Mouse (Mus musculus) frontal cortex, postnatal 10 days (tissue): ENCODE measurements at regions not wholly inside any gene's neighbourhood (a gene's known extent, or its start where the extent isn't known, plus 50 kb on each side); places are given as distances from the start of the nearest gene placed in this dataset.

ENCODE experiments used
- DNase-seq, 2 experiments: peaks; one replicate each; pipeline ENCODE4 v3.0.0; 2022; ENCODE audit warnings: low spot score in 2 of 2, mixed read lengths in 1 of 2

DNA sequence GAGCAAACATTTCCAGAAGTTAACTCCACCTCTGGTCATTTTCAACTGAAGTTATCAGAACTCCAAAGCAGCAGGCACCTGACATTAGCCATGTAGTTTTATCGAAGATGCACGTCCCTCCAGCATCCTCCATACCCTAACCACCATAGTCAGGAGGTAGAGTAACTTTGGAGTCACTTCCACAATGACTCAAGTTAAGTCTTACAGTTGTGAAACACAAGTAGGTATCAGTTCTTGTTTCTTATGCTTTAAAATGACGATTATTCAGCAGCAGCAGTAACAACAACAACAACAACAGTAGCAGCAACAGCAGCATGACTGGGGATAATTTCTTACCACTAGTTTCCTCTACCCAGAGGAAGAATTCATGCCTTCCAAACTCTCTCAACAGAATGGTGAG, 51.3 kb upstream of the Tank start:
- DNase-seq, result no peak

- DNase-seq, result no peak
Measured at GRCm38 (mm10) chr2:61524060-61524734, 54.2 kb upstream of the Tank start.

- DNase-seq, result no peak
Measured at GRCm38 (mm10) chr2:61514445-61515123, 63.8 kb upstream of the Tank start.

- no peak for DNase-seq
Measured at GRCm38 (mm10) chr2:61513787-61514444, 64.5 kb upstream of the Tank start.

GRCm38 (mm10) chr2:61503594-61503993, 74.8 kb upstream of the Tank start:
- no peak for DNase-seq

DNA sequence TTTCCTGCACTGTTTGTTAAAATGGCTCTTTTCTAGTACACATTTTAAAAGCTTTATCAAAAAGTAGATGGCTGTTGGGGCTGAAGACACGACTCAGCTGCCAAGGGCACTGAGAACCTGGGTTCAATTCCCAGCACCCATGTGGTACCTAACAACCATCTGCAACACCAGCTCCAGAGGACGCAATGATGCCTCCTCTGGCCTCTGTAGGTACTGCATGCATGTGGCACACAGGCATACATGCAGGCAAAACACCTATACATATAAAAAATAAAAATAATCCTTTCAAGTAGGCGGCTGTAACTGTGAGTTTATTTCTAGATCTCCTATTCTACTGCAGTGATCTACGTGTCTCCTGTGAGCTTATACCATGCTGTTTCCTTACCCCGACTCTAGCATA, 76.5 kb upstream of the Tank start:
- no peak for DNase-seq

GRCm38 (mm10) chr2:61499266-61499665, 79.1 kb upstream of the Tank start:
- DNase-seq, result no peak

DNA sequence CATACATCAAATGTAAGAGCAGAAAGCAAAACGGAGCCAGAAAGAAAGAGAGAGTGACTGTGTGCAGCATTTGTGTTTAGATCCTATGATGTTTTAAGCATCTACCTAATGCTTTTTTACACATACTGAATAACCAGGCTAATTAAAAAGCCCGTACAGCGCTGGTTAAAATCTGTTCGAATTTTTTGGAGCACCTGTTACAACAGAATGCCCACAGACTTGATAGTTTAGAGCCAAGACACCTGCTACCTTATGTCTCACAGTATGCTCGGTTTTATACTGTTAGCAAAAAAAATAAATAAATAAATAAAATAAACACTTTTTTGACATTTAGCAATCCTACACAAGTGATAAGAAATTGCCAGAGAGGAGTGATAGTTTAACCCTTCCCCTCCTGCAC, 80.5 kb upstream of the Tank start:
- no peak for DNase-seq

DNA sequence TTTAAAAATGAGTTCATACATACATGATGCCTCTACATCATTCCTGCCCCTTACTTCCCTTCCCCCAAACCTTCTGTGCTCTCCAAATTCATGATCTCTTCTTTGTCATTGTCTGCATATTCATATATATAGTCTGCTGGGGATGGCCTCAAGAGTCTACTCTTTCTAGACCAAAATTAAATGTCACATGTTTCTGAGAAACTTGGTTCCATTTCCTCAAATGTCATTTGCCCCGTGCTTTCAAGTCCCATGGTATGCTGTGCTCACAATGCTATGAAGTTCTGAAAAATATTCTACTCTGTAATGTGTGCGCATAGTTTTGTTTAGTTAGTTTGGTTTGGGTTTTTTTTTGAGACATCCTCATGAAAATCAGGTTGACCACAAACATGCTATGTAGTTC, 81.4 kb upstream of the Tank start:
- DNase-seq, result no peak

DNA sequence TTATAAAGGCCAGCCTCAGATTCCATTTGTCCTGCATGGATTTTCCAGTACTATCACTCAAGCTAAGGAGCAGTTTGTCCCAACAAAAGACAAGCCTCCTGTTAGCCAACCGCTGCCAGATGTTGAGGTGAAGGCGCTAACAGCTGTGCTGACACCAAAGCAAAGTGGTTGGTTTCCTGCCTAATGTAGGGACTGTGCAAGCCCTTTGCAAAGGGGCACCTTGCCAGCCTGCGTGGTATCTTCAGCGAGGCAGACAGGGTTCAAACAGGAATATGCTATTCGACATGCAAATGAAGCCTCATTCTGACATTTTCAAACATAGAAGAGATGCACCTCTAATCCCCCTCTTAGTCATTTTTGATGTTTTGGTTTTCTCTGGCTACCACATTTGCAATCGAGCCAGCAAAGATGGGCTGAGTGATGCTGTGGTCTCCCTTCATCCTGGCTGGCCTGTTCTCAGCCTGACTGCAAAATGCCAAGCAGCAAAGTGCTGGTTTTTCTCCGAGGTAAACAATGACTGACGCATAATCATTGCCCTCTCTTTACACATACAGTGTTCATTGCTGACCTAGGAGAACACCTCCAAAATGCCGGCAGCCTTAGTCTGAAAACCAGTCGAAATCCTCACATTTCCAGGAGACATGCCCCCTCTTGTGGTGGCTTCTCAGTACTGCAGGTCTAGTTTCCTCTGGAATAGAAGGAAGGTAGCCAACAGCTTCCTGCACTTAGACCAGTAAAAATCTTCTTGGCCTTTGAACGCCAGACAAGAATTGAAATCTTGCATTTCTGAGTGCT, 84.3 kb upstream of the Tank start:
- DNase-seq, result peak; percentile 46 to 81

DNA sequence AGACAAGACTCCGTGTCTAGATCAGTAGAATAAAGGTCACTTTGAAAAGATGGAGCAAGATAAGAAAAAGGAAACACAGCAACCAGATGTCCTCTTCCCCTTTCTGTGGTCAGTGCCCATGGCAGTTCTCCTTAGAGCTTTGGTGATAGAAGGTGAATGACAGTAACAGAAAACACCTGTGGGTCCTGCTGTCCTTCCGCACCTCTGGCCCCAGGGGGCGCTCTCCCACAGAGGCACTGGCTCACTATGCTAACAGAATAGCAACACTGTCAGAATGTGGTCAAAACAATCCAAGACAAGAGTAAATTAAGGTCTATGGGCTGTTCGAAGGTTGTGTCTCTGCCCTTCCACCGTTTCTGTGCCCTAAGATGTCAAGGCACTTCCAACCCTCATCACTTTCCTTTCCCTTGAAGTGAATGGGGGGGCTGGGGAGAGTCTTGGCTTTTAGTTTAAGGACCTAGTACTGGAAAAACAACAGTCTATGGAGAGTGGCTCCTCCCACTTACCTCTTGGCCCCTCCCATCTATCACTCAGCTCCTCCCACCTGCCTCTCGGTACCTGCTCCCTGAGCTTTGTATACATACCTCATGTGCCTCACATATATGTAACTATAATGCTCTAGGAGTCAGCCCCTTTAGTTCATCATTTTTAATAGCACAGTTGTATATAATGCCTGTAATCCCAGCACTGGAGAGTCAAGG, 86.2 kb upstream of the Tank start:
- DNase-seq, result no peak

GRCm38 (mm10) chr2:61490436-61491109, 87.8 kb upstream of the Tank start:
- no peak for DNase-seq

GRCm38 (mm10) chr2:61489762-61490161, 88.6 kb upstream of the Tank start:
- no peak for DNase-seq

DNA sequence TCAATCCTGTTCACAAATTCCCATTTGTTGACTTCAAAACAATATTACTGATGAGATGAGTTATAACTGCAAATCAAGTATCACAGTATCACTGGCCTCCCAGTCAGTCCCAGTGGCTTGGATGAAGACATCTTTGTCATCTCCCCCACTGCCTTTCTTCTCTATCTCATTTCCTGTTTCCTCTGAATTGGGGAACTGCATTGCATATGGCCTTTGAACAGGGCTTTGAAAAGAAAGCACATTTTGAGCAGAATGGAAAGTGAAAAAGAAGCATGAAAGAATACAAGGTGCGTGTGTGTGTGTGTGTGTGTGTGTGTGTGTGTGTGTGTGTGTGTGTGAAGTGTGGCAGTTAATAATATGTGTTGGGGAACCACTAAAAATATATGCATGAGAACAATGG, 94.6 kb upstream of the Tank start:
- DNase-seq, result no peak

GRCm38 (mm10) chr2:61476648-61477047, 101.7 kb upstream of the Tank start:
- DNase-seq, result no peak

GRCm38 (mm10) chr2:61474626-61475025, 103.8 kb upstream of the Tank start:
- DNase-seq, result no peak

GRCm38 (mm10) chr2:61470521-61470920, 107.9 kb upstream of the Tank start:
- DNase-seq, result no peak

GRCm38 (mm10) chr2:61470064-61470463, 108.3 kb upstream of the Tank start:
- no peak for DNase-seq

- peak; percentile 18 to 35 for DNase-seq
Measured at GRCm38 (mm10) chr2:61455902-61456301, 122.5 kb upstream of the Tank start.

GRCm38 (mm10) chr2:61454729-61455128, 123.7 kb upstream of the Tank start:
- no peak for DNase-seq

DNA sequence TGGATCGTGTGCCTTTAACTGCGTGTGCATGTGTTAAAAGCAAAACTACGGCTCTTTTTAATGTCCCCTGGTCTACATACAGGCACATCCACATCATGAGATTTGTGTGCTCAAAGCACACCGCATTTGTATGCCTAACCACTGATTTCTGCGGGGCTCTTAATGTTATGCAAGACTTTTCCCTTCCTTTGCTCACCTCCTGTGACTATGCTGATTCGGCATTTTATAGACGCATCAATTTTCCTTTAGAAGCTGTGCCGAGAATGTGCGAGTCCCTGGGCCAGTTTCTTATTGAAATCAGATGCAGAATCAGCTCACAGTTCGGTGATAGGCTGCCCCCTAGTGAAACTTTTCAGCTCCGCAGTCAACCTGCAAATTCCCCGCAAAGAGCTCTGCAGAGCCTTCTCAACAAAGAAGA, 124.1 kb upstream of the Tank start:
- DNase-seq, result peak; percentile 61 to 84
